Mouse (Mus musculus) kidney, embryonic 15.5 days (tissue): ENCODE data around the gene Col2a1. TPM values are rescaled to one million over a fixed set of nuclear protein-coding genes. Genes with fewer than 3 reads are reported as not detected.
A peak's percentile ranks its signal among the peaks of the same experiment; 100 is the strongest.

Experiments used
- ATAC-seq: fragments of 200-750 bp; cut with Nextera tagmentation; replicated peaks from 2 replicates; pipeline ENCODE4 v1.8.0; 2017; ENCODE audit warnings: moderate TSS enrichment; ENCODE audit not compliant: low FRiP score
- H3K27ac ChIP-seq: fragments of 300-500 bp; sonication (generic); 2 replicates; pipeline ENCODE4 v1.5.1; 2015; ENCODE audit warnings: mild to moderate bottlenecking, inconsistent platforms
- H3K27me3 ChIP-seq: fragments of 300-500 bp; sonication (generic); 2 replicates; pipeline ENCODE4 v1.6.1; 2015; ENCODE audit warnings: inconsistent platforms
- H3K36me3 ChIP-seq: fragments of 300-500 bp; sonication (generic); 2 replicates; pipeline ENCODE4 v1.6.1; 2015; ENCODE audit warnings: inconsistent platforms
- H3K4me1 ChIP-seq: fragments of 300-500 bp; sonication (generic); 2 replicates; pipeline ENCODE4 v1.6.1; 2015; ENCODE audit warnings: inconsistent platforms
- H3K4me2 ChIP-seq: fragments of 300-500 bp; sonication (generic); 2 replicates; pipeline ENCODE4 v1.6.1; 2015; ENCODE audit warnings: moderate library complexity, mild to moderate bottlenecking, inconsistent platforms
- H3K4me3 ChIP-seq: fragments of 300-500 bp; sonication (generic); replicated peaks from 2 replicates; pipeline ENCODE4 v1.5.1; 2015; ENCODE audit warnings: mild to moderate bottlenecking, inconsistent platforms
- H3K9ac ChIP-seq: fragments of 300-500 bp; sonication (generic); 2 replicates; pipeline ENCODE4 v1.6.1; 2015; ENCODE audit warnings: mild to moderate bottlenecking, inconsistent platforms
- H3K9me3 ChIP-seq: fragments of 300-500 bp; sonication (generic); replicated peaks from 2 replicates; pipeline ENCODE4 v1.6.1; 2016; ENCODE audit warnings: inconsistent platforms
- WGBS: fragments of 180-500 bp; shearing (Covaris S2); methylation state at CpG from one replicate; pipeline ENCODE4 v1.1.7; 2015; ENCODE audit warnings: mixed read lengths; 5-methylcytosine and 5-hydroxymethylcytosine counted together
- polyA plus RNA-seq: library from polyadenylated mRNA; unstranded; fragments of >200 nt; fragmentation: Nextera tagmentation; extraction: Ambion mirVana; gene quantifications from 2 replicates; pipeline ENCODE4 v1.2.1, GENCODE M21; 2015

Col2a1 gene
- polyA plus RNA-seq, 1 experiment from 2014 or later: 18.9 TPM

- 62% methylated on average over 12 of the region's 12 CpGs for WGBS
- Histone ChIP-seq H3K9ac (no peak overlapping the region), H3K4me2 (no peak overlapping the region), H3K4me1 (peaks cover 14% of the 10 kb centered on the region), H3K4me3 (no peak overlapping the region), H3K36me3 (no peaks in the 10 kb centered on the region), H3K27ac (peak overlapping the region; percentile 55), H3K9me3 (no peaks in the 10 kb centered on the region), H3K27me3 (no peaks in the 10 kb centered on the region)
- peak; percentile 65 for ATAC-seq
These were observed 72.1 kb downstream of the Col2a1 start for GRCm38 (mm10) chr15:97932441-97932840.

GRCm38 (mm10) chr15:97929259-97929824, 75.2 kb downstream of the Col2a1 start:
- H3K27me3 ChIP-seq: no peaks in the 10 kb centered on the region
- no peak for ATAC-seq
- WGBS: 44% methylated on average over 13 of the region's 13 CpGs
- H3K9ac ChIP-seq: no peak overlapping the region
- no peaks in the 10 kb centered on the region for H3K36me3 ChIP-seq
- no peak overlapping the region for H3K4me2 ChIP-seq
- H3K9me3 ChIP-seq: no peaks in the 10 kb centered on the region
- H3K27ac ChIP-seq: no peak overlapping the region
- H3K4me1 ChIP-seq: peaks cover 22% of the 10 kb centered on the region
- no peak overlapping the region for H3K4me3 ChIP-seq

GRCm38 (mm10) chr15:97927821-97928220, 76.7 kb downstream of the Col2a1 start:
- Histone ChIP-seq H3K9ac (no peak overlapping the region), H3K27ac (peak overlapping the region; percentile 71)

GRCm38 (mm10) chr15:97927018-97927417, 77.5 kb downstream of the Col2a1 start:
- H3K4me3 ChIP-seq: no peak overlapping the region
- H3K27ac ChIP-seq: peak overlapping the region; percentile 71
- H3K4me1 ChIP-seq: peaks cover 22% of the 10 kb centered on the region
- no peak overlapping the region for H3K9ac ChIP-seq
- H3K4me2 ChIP-seq: no peak overlapping the region
- ATAC-seq: peak; percentile 68
- no peaks in the 10 kb centered on the region for H3K27me3 ChIP-seq
- 37% methylated on average over 4 of the region's 4 CpGs for WGBS
- no peaks in the 10 kb centered on the region for H3K36me3 ChIP-seq
- no peaks in the 10 kb centered on the region for H3K9me3 ChIP-seq

More at GRCm38 (mm10) chr15:97927821-97928220, 76.7 kb downstream of the Col2a1 start:
- no peaks in the 10 kb centered on the region for H3K9me3 ChIP-seq
- 48% methylated on average over 6 of the region's 6 CpGs for WGBS
- no peaks in the 10 kb centered on the region for H3K36me3 ChIP-seq
- H3K27me3 ChIP-seq: no peaks in the 10 kb centered on the region
- ATAC-seq: no peak
- no peak overlapping the region for H3K4me2 ChIP-seq
- H3K4me1 ChIP-seq: peaks cover 22% of the 10 kb centered on the region
- no peak overlapping the region for H3K4me3 ChIP-seq

Other genes with a start within 250 kb of the Col2a1 start
- gene Rapgef3, start 236.7 kb downstream of the Col2a1 start, polyA plus RNA-seq: 23.0 and 29.7 TPM in 2 replicates
- gene Slc48a1, start 226.2 kb downstream of the Col2a1 start, polyA plus RNA-seq: 57.5 and 58.8 TPM in 2 replicates
- gene Hdac7, start 160.2 kb downstream of the Col2a1 start, polyA plus RNA-seq: 29.9 and 35.2 TPM in 2 replicates
- gene Vdr, start 94.1 kb downstream of the Col2a1 start, polyA plus RNA-seq: 6.5 and 7.2 TPM in 2 replicates
- gene Tmem106c, start 40.5 kb downstream of the Col2a1 start, polyA plus RNA-seq: 46.5 and 51.7 TPM in 2 replicates
- gene Pfkm, start 87.9 kb upstream of the Col2a1 start, polyA plus RNA-seq: 38.7 and 44.6 TPM in 2 replicates
- 34.0 and 34.3 TPM in 2 replicates for gene Senp1, start 89.0 kb upstream of the Col2a1 start, polyA plus RNA-seq
- 46.2 and 47.4 TPM in 2 replicates for gene Asb8, start 160.9 kb upstream of the Col2a1 start, polyA plus RNA-seq
- gene Ccdc184, start 162.5 kb upstream of the Col2a1 start, polyA plus RNA-seq: 0.99 and 1.6 TPM in 2 replicates
- gene Olfr288, start 190.8 kb upstream of the Col2a1 start, polyA plus RNA-seq: not detected in 2 replicates
- not detected in 2 replicates for gene Gm44579, start 216.3 kb upstream of the Col2a1 start, polyA plus RNA-seq
- gene Olfr287, start 216.4 kb upstream of the Col2a1 start, polyA plus RNA-seq: not detected in 2 replicates
- gene Olfr286, start 229.8 kb upstream of the Col2a1 start, polyA plus RNA-seq: not detected in 2 replicates